8 mouse cellular contexts compared by ENCODE assay signal in the genomic region with DNA sequence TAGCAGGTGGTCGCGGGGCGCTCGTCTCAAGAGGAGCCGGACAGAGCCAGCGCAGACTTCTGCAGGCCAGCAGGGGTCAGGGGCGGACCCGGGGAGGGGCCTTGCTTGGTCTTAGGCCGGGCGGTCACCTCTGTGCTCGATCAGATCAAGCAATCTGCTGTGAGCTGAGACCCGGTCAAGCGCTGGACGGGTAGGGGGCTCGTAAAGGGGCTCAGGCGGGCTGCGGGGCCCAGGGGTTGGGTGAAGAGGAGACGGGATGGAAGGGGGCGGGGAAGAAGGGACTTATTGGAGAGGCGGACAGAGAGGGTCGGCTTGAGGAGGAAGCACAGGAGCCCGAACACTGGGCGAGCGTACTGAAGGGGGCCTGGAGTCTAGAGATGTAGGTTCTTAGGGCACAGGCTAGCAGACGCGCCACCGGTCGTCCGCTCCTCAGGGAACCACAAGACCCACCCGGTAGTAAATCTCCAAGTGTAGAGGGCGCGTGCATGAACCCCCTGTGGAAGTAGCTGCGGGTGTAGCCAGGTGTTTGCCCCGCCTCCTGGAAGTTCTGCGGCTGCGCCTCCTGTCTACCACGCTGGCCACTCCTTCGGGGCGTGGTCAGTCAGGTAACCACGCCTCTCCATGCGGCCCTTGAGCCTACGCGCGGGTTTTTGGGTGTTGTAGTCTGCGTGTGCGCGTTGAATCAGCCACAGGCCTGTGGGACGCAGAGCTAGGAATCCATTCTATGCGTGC. TPM values are rescaled to one million over a fixed set of nuclear protein-coding genes. Genes with fewer than 3 reads are reported as not detected.
DNase-seq lines count a peak whose midpoint lies in the region; ATAC-seq and TF ChIP-seq lines count a peak whose summit lies in the region.

No protein-coding gene starts in this region.

- H3K79me2 ChIP-seq in MEL (ENCODE audit: control insufficient read depth, insufficient read depth, low read length, poor library complexity) = peaks cover 44% of the 10 kb centered on the region

- H3K4me1 ChIP-seq in MEL (ENCODE audit: control insufficient read depth in 1 of 2, insufficient read depth in 2 of 2, low read length in 2 of 2) = peaks cover 0 to 14% of the 10 kb centered on the region in 2 experiments; a peak in 3 of 4 replicates
- H3K4me1 ChIP-seq in cerebellum, adult 2 months (ENCODE audit: control insufficient read depth, insufficient read depth, low read length) = peaks cover 15% of the 10 kb centered on the region
- peaks cover 15% of the 10 kb centered on the region for H3K4me1 ChIP-seq in forebrain, postnatal 0 days (ENCODE audit: insufficient read depth)
- peaks cover 15% of the 10 kb centered on the region for H3K4me1 ChIP-seq in lung, embryonic 15.5 days

- H3K36me3 ChIP-seq in MEL (ENCODE audit: control insufficient read depth in 1 of 2, insufficient read depth in 2 of 2, low read length in 2 of 2) = peaks cover 0 to 13% of the 10 kb centered on the region in 2 experiments; a peak in 2 of 4 replicates
- H3K36me3 ChIP-seq in forebrain, postnatal 0 days (ENCODE audit: insufficient read depth) = no peaks in the 10 kb centered on the region
- H3K36me3 ChIP-seq in lung, embryonic 15.5 days = no peaks in the 10 kb centered on the region

- no peak for TF ChIP-seq RAD21 in MEL (IDR thresholded peaks at IDR 0.05; ENCODE audit: low read depth, low read length)

- WGBS in cerebellum, adult 2 months = under 1% methylated on average over 49 of the region's 49 CpGs
- 2% methylated on average over 49 of the region's 49 CpGs for WGBS in forebrain, postnatal 0 days
- WGBS in lung, embryonic 15.5 days = 1% methylated on average over 48 of the region's 49 CpGs

- H3K4me2 ChIP-seq in forebrain, postnatal 0 days (ENCODE audit: low read depth) = peak overlapping the region; percentile 97
- peak overlapping the region; percentile 94 for H3K4me2 ChIP-seq in lung, embryonic 15.5 days

- peak overlapping the region; percentile 54 for H3K27ac ChIP-seq in MEL (ENCODE audit: control insufficient read depth, low read depth, low read length)
- H3K27ac ChIP-seq in cerebellum, adult 2 months (ENCODE audit: insufficient read depth, low read length) = peak overlapping the region; percentile 0; the same call in 1 of the 2 replicates
- H3K27ac ChIP-seq in forebrain, postnatal 0 days (ENCODE audit: low read depth, low read length) = peak overlapping the region; percentile 87
- 0 out of 2 replicates have a peak overlapping the region, but pooled peaks have one; percentile 49 for H3K27ac ChIP-seq in lung, embryonic 15.5 days

- TF ChIP-seq CTCF in MEL (IDR thresholded peaks at IDR 0.05 in 2 of 3, conservative IDR thresholded peaks at IDR 0.05 in 1 of 3; ENCODE audit: control insufficient read depth in 1 of 3, insufficient read depth in 1 of 3, low read depth in 2 of 3, low read length in 3 of 3, poor library complexity in 1 of 3, severe bottlenecking in 1 of 3) = peak in 1 of 3 experiments; percentile 18; a peak in 1 of 6 replicates
- TF ChIP-seq CTCF in cerebellum, adult 2 months (IDR thresholded peaks at IDR 0.05; ENCODE audit: borderline replicate concordance, insufficient read depth, low read depth, low read length) = no peak
- TF ChIP-seq CTCF in forebrain, postnatal 0 days (IDR thresholded peaks at IDR 0.05; ENCODE audit: low read depth) = peak; percentile 41; the same call in 1 of the 2 replicates

- peak overlapping the region; percentile 83 for H3K9ac ChIP-seq in MEL (ENCODE audit: control insufficient read depth, low read depth, low read length, poor library complexity, severe bottlenecking)
- H3K9ac ChIP-seq in forebrain, postnatal 0 days = peak overlapping the region; percentile 69
- H3K9ac ChIP-seq in lung, embryonic 15.5 days = peak overlapping the region; percentile 65

- TF ChIP-seq EP300 in MEL (IDR thresholded peaks at IDR 0.05; ENCODE audit: low read depth in 1 of 2, low read length in 2 of 2) = no peak

- H3K4me3 ChIP-seq in MEL (ENCODE audit: control insufficient read depth in 1 of 2, insufficient read depth in 1 of 2, low read depth in 2 of 2, low read length in 2 of 2) = peak overlapping the region; percentile 75 to 79
- H3K4me3 ChIP-seq in cerebellum, adult 2 months (replicated peaks; ENCODE audit: insufficient read depth, low read depth, low read length) = peak overlapping the region; percentile 68
- peak overlapping the region; percentile 61 for H3K4me3 ChIP-seq in forebrain, postnatal 0 days (ENCODE audit: low read depth, low read length)
- H3K4me3 ChIP-seq in lung, embryonic 15.5 days = peak overlapping the region; percentile 54

- ATAC-seq in forebrain, postnatal 0 days = peak; percentile 97
- ATAC-seq in lung, embryonic 15.5 days (ENCODE audit: borderline replicate concordance, extremely low read depth, low FRiP score, low TSS enrichment) = peak; percentile 92

- H3K9me3 ChIP-seq in MEL (replicated peaks; ENCODE audit: insufficient read depth, low read length) = no peaks in the 10 kb centered on the region
- no peaks in the 10 kb centered on the region for H3K9me3 ChIP-seq in forebrain, postnatal 0 days (ENCODE audit: low read length)
- no peaks in the 10 kb centered on the region for H3K9me3 ChIP-seq in lung, embryonic 15.5 days

- TF ChIP-seq POLR2A in MEL (IDR thresholded peaks at IDR 0.05; ENCODE audit: control insufficient read depth in 1 of 2, insufficient read depth in 1 of 2, low read depth in 1 of 2, low read length in 2 of 2, poor library complexity in 1 of 2) = peak; percentile 69 to 90; a peak in 3 of 4 replicates
- TF ChIP-seq POLR2A in cerebellum, adult 2 months (IDR thresholded peaks at IDR 0.05; ENCODE audit: borderline replicate concordance, insufficient read depth, low read length) = peak; percentile 92

- peak; percentile 96 for DNase-seq in MEL (ENCODE audit: low read depth, low spot score)
- DNase-seq in cerebellum, adult 2 months = peak; percentile 96 to 97
- DNase-seq in forebrain, postnatal 0 days = peak; percentile 99
- peak; percentile 93 for DNase-seq in heart, postnatal 4 days
- DNase-seq in layer of hippocampus, adult 8-10 months (ENCODE audit: low spot score in 2 of 2) = peak; percentile 92 to 94
- DNase-seq in ovary, adult 18-20 months (ENCODE audit: low spot score) = peak; percentile 90
- peak; percentile 97 for DNase-seq in thymus, postnatal 0 days (ENCODE audit: low spot score)

- peaks cover 0 to 4% of the 10 kb centered on the region in 2 experiments; a peak in 1 of 4 replicates for H3K27me3 ChIP-seq in MEL (ENCODE audit: control insufficient read depth in 1 of 2, insufficient read depth in 2 of 2, low read length in 2 of 2)
- no peaks in the 10 kb centered on the region for H3K27me3 ChIP-seq in cerebellum, adult 2 months (ENCODE audit: control insufficient read depth, insufficient read depth, low read length)
- no peaks in the 10 kb centered on the region for H3K27me3 ChIP-seq in forebrain, postnatal 0 days (ENCODE audit: insufficient read depth, low read length)
- H3K27me3 ChIP-seq in lung, embryonic 15.5 days = no peaks in the 10 kb centered on the region

TF ChIP-seq in MEL, 35 proteins besides CTCF, POLR2A, EP300 and RAD21 (continues in another document):
- TF ChIP-seq ETS1 (IDR thresholded peaks at IDR 0.05; ENCODE audit: low read depth, low read length) (no peak), KAT2A (conservative IDR thresholded peaks at IDR 0.05; ENCODE audit: low read depth, low read length) (no peak; the same call in 1 of the 2 replicates), E2F4 (IDR thresholded peaks at IDR 0.05; ENCODE audit: borderline replicate concordance, low read depth, low read length) (no peak), ZKSCAN1 (IDR thresholded peaks at IDR 0.05; ENCODE audit: low read depth, low read length) (no peak), SMC3 (IDR thresholded peaks at IDR 0.05; ENCODE audit: low read depth, low read length) (no peak), JUND (IDR thresholded peaks at IDR 0.05; ENCODE audit: low read depth, low read length) (no peak), MAZ (IDR thresholded peaks at IDR 0.05; ENCODE audit: low read depth, low read length) (no peak), RCOR1 (IDR thresholded peaks at IDR 0.05; ENCODE audit: low read depth, low read length) (no peak), NRF1 (IDR thresholded peaks at IDR 0.05; ENCODE audit: insufficient read depth, low read depth, low read length, poor library complexity, severe bottlenecking) (peak; percentile 76), USF2 (IDR thresholded peaks at IDR 0.05; ENCODE audit: borderline replicate concordance in 1 of 2, insufficient read depth in 1 of 2, low read depth in 1 of 2, low read length in 2 of 2) (no peak), NELFE (IDR thresholded peaks at IDR 0.05; ENCODE audit: low read depth, low read length) (peak; percentile 86), GABPA (IDR thresholded peaks at IDR 0.05; ENCODE audit: low read depth, low read length) (no peak), MEF2A (IDR thresholded peaks at IDR 0.05; ENCODE audit: extremely low read depth, insufficient replicate concordance, low read depth, low read length, poor library complexity, severe bottlenecking) (no peak), CHD1 (IDR thresholded peaks at IDR 0.05; ENCODE audit: low read depth, low read length) (no peak), POLR2AphosphoS2 (IDR thresholded peaks at IDR 0.05; ENCODE audit: low read length) (peak; percentile 65), SIN3A (IDR thresholded peaks at IDR 0.05; ENCODE audit: low read length) (no peak; the same call in 1 of the 2 replicates), MYC (IDR thresholded peaks at IDR 0.05; ENCODE audit: low read depth, low read length) (no peak), ZMIZ1 (IDR thresholded peaks at IDR 0.05; ENCODE audit: low read depth, low read length) (peak; percentile 26; the same call in 1 of the 2 replicates), MAX (IDR thresholded peaks at IDR 0.05; ENCODE audit: low read length) (peak; percentile 79), USF1 (IDR thresholded peaks at IDR 0.05; ENCODE audit: low read depth, low read length) (0 out of 2 replicates have a peak, but pooled peaks have one; percentile 35), BHLHE40 (IDR thresholded peaks at IDR 0.05; ENCODE audit: borderline replicate concordance, low read depth, low read length) (no peak)

RNA-seq across cellular contexts. Expression of a gene that starts 0.7 kb away (rescaled TPM):
- total RNA-seq in MEL (2012; rRNA removed) = 57.7 and 65.3 TPM in 2 replicates
- polyA plus RNA-seq in MEL (2012; ENCODE audit: insufficient read depth in 1 of 2, insufficient read length in 2 of 2, low read depth in 1 of 2, low replicate concordance in 2 of 2, missing spikeins in 1 of 2) = 10 to 100 TPM in 1 of 2 experiments, not detected in 1; 86.4 TPM
- 39.5 and 49.4 TPM in 2 replicates for polyA plus RNA-seq in cerebellum, adult 2 months (2012; rRNA removed)
- 24.3 and 36.7 TPM in 2 replicates for total RNA-seq in forebrain, postnatal 0 days (2014; rRNA removed)
- 37.4 and 39.7 TPM in 2 replicates for polyA plus RNA-seq in forebrain, postnatal 0 days (2015; fragmentation: Nextera tagmentation; extraction: Ambion mirVana)
- 10 to 100 TPM in 1 of 2 experiments, 1 to 10 TPM in 1; 5.5 to 11.8 TPM for total RNA-seq in heart, postnatal 4 days (2021)
- 10 to 100 TPM; 17.4 to 28.6 (median 22.8) TPM for total RNA-seq in layer of hippocampus, adult 8-10 months (2022)
- polyA plus RNA-seq in lung, embryonic 15.5 days (2015; fragmentation: Nextera tagmentation; extraction: Ambion mirVana) = 24.5 and 25.4 TPM in 2 replicates
- polyA plus RNA-seq in thymus, postnatal 0 days (2015; fragmentation: Nextera tagmentation; extraction: Ambion mirVana) = 23.6 and 24.4 TPM in 2 replicates

Comparison
In these comparisons a context has a peak if more than half of its experiments do, and no peak if none do; other contexts are left out.
1. Peak in every context shown above with its lines: DNase-seq, ATAC-seq, H3K4me3 ChIP-seq and H3K27ac ChIP-seq.
2. H3K27ac ChIP-seq: peak in every context shown above with its lines; median percentile 87 in forebrain, postnatal 0 days; 54 in MEL; 49 in lung, embryonic 15.5 days; 0 in cerebellum, adult 2 months.